Mouse (Mus musculus) heart, embryonic 14.5 days (tissue): ENCODE results near the gene Polr2e. TPM values are rescaled to one million over a fixed set of nuclear protein-coding genes. Genes with fewer than 3 reads are reported as not detected.
A peak's percentile ranks its signal among the peaks of the same experiment; 100 is the strongest.

Experiments used
- ATAC-seq: fragments of 200-750 bp; cut with Nextera tagmentation; 2 replicates; pipeline ENCODE4 v1.8.0; 2017; ENCODE audit warnings: low read depth, moderate TSS enrichment; ENCODE audit not compliant: insufficient number of reproducible peaks, insufficient read depth, low FRiP score
- H3K27ac ChIP-seq, 2 experiments: fragments of 200-500 bp in 1 of 2; fragments of 300-500 bp in 1 of 2; sonication (generic) in 1 of 2; replicated peaks in 1 of 2; 2 replicates each; pipeline ENCODE4 v1.5.1; 2012 to 2014; ENCODE audit warnings: low read depth in 2 of 2, low read length in 2 of 2, control low read depth in 1 of 2, mild to moderate bottlenecking in 1 of 2, mixed read lengths in 1 of 2; ENCODE audit not compliant: control insufficient read depth in 1 of 2, insufficient read depth in 1 of 2
- H3K27me3 ChIP-seq: fragments of 300-500 bp; sonication (generic); 2 replicates; pipeline ENCODE4 v1.6.1; 2014; ENCODE audit warnings: mild to moderate bottlenecking, low read length, control low read depth; ENCODE audit not compliant: control insufficient read depth, insufficient read depth
- H3K36me3 ChIP-seq: fragments of 300-500 bp; sonication (generic); 2 replicates; pipeline ENCODE4 v1.6.1; 2014; ENCODE audit warnings: mild to moderate bottlenecking, control low read depth, low read length, mixed read lengths; ENCODE audit not compliant: control insufficient read depth, insufficient read depth
- H3K4me1 ChIP-seq, 2 experiments: fragments of 200-500 bp in 1 of 2; fragments of 300-500 bp in 1 of 2; sonication (generic) in 1 of 2; 2 replicates each; pipeline ENCODE4 v1.6.1; 2012 to 2014; ENCODE audit warnings: low read length in 2 of 2, control low read depth in 1 of 2, mixed read lengths in 1 of 2; ENCODE audit not compliant: control insufficient read depth in 2 of 2, insufficient read depth in 2 of 2
- H3K4me2 ChIP-seq: fragments of 300-500 bp; sonication (generic); 2 replicates; pipeline ENCODE4 v1.6.1; 2014; ENCODE audit warnings: mild to moderate bottlenecking, low read length
- H3K4me3 ChIP-seq, 2 experiments: fragments of 200-500 bp in 1 of 2; fragments of 300-500 bp in 1 of 2; sonication (generic) in 1 of 2; 2 replicates each; pipeline ENCODE4 v1.5.1; 2012 to 2014; ENCODE audit warnings: low read length in 2 of 2, mild to moderate bottlenecking in 2 of 2, control low read depth in 1 of 2, low read depth in 1 of 2, moderate library complexity in 1 of 2; ENCODE audit not compliant: control insufficient read depth in 1 of 2, insufficient read depth in 1 of 2
- H3K9ac ChIP-seq: fragments of 300-500 bp; sonication (generic); 2 replicates; pipeline ENCODE4 v1.6.1; 2014; ENCODE audit warnings: mild to moderate bottlenecking, low read length
- H3K9me3 ChIP-seq: fragments of 300-500 bp; sonication (generic); 2 replicates; pipeline ENCODE4 v1.6.1; 2016; ENCODE audit warnings: low read length, control low read depth; ENCODE audit not compliant: control insufficient read depth
- WGBS: fragments of 180-500 bp; shearing (Covaris S2); extraction: QIAGEN DNeasy Blood & Tissue Kit; methylation state at CpG from one replicate; pipeline ENCODE4 v1.1.7; 2014; 5-methylcytosine and 5-hydroxymethylcytosine counted together
- polyA plus RNA-seq: library from polyadenylated mRNA; unstranded; fragments of >200 nt; fragmentation: Nextera tagmentation; extraction: Ambion mirVana; gene quantifications from 2 replicates; pipeline ENCODE4 v1.2.1, GENCODE M21; 2014

The Polr2e gene
- polyA plus RNA-seq, 1 experiment from 2014 or later = 162 TPM

- no peak overlapping the region for H3K4me3 ChIP-seq
- H3K27me3 ChIP-seq = no peaks in the 10 kb centered on the region
- ATAC-seq = no peak
- H3K9me3 ChIP-seq = no peaks in the 10 kb centered on the region
- no peak overlapping the region for H3K4me2 ChIP-seq
- no peak overlapping the region for H3K27ac ChIP-seq
- peaks cover 0 to under 1% of the 10 kb centered on the region in 2 experiments; a peak in 1 of 4 replicates for H3K4me1 ChIP-seq
- peaks cover 4% of the 10 kb centered on the region; the same call in 1 of the 2 replicates for H3K36me3 ChIP-seq
- no peak overlapping the region for H3K9ac ChIP-seq
- WGBS = 55% methylated on average over 4 of the region's 4 CpGs
Measured at GRCm38 (mm10) chr10:80025044-80025347, 14.6 kb downstream of the Polr2e start.

GRCm38 (mm10) chr10:80024229-80025043 is 15.2 kb downstream of the Polr2e start:
- 76% methylated on average over 15 of the region's 15 CpGs for WGBS
- ATAC-seq = no peak
- no peak overlapping the region for H3K4me3 ChIP-seq
- no peak overlapping the region for H3K27ac ChIP-seq
- H3K9me3 ChIP-seq = no peaks in the 10 kb centered on the region
- peaks cover 2 to 6% of the 10 kb centered on the region in 2 experiments; a peak in 3 of 4 replicates for H3K4me1 ChIP-seq
- H3K4me2 ChIP-seq = no peak overlapping the region
- no peak overlapping the region for H3K9ac ChIP-seq
- H3K27me3 ChIP-seq = no peaks in the 10 kb centered on the region
- peaks cover 4% of the 10 kb centered on the region; the same call in 1 of the 2 replicates for H3K36me3 ChIP-seq

- no peaks in the 10 kb centered on the region for H3K27me3 ChIP-seq
- no peak overlapping the region for H3K9ac ChIP-seq
- H3K4me3 ChIP-seq = no peak overlapping the region
- peaks cover 4% of the 10 kb centered on the region; the same call in 1 of the 2 replicates for H3K36me3 ChIP-seq
- no peaks in the 10 kb centered on the region for H3K9me3 ChIP-seq
- WGBS = 84% methylated on average over 5 of the region's 5 CpGs
- H3K27ac ChIP-seq = no peak overlapping the region
- peaks cover 9 to 12% of the 10 kb centered on the region in 2 experiments; a peak in 3 of 4 replicates for H3K4me1 ChIP-seq
- H3K4me2 ChIP-seq = no peak overlapping the region
- no peak for ATAC-seq
Measured at GRCm38 (mm10) chr10:80023758-80024157, 15.8 kb downstream of the Polr2e start.

GRCm38 (mm10) chr10:80022806-80023205 is 16.8 kb downstream of the Polr2e start:
- no peaks in the 10 kb centered on the region for H3K9me3 ChIP-seq
- H3K4me1 ChIP-seq = peaks cover 13 to 15% of the 10 kb centered on the region in 2 experiments; a peak in 3 of 4 replicates
- H3K27ac ChIP-seq = no peak overlapping the region
- ATAC-seq = no peak
- peaks cover 3% of the 10 kb centered on the region; the same call in 1 of the 2 replicates for H3K36me3 ChIP-seq
- H3K4me3 ChIP-seq = no peak overlapping the region
- no peak overlapping the region for H3K4me2 ChIP-seq
- no peaks in the 10 kb centered on the region for H3K27me3 ChIP-seq
- no peak overlapping the region for H3K9ac ChIP-seq
- 93% methylated on average over 8 of the region's 8 CpGs for WGBS

GRCm38 (mm10) chr10:80022164-80022563 is 17.4 kb downstream of the Polr2e start:
- ATAC-seq = no peak
- no peak overlapping the region for H3K4me3 ChIP-seq
- H3K36me3 ChIP-seq = no peaks in the 10 kb centered on the region; the same call in 1 of the 2 replicates
- WGBS = 85% methylated on average over 12 of the region's 12 CpGs
- no peaks in the 10 kb centered on the region for H3K9me3 ChIP-seq
- H3K27ac ChIP-seq = no peak overlapping the region
- no peak overlapping the region for H3K4me2 ChIP-seq
- no peak overlapping the region for H3K9ac ChIP-seq
- H3K4me1 ChIP-seq = peaks cover 13 to 15% of the 10 kb centered on the region in 2 experiments; a peak in 3 of 4 replicates
- H3K27me3 ChIP-seq = no peaks in the 10 kb centered on the region

DNA sequence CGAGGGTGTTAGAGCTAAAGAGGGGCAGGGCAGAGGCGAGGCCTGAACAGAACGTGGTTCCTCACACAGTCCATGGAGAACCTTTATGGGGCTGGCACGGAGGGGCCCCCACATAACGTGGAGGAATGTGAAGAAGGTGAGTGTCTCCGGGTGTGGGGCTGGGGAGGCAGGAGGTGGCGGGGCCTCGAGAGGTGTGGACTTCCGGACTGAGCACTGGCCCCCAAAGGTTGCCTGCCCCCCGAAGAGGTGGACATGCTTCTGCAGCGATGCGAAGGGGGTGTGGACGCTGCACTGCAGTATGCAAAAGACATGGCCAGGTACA is 18.3 kb downstream of the Polr2e start:
- no peak overlapping the region for H3K4me3 ChIP-seq
- WGBS = 91% methylated on average over 13 of the region's 13 CpGs
- H3K9me3 ChIP-seq = no peaks in the 10 kb centered on the region
- peaks cover 13 to 15% of the 10 kb centered on the region in 2 experiments; a peak in 3 of 4 replicates for H3K4me1 ChIP-seq
- H3K4me2 ChIP-seq = no peak overlapping the region
- ATAC-seq = no peak
- H3K9ac ChIP-seq = no peak overlapping the region
- H3K36me3 ChIP-seq = no peaks in the 10 kb centered on the region
- H3K27ac ChIP-seq = no peak overlapping the region
- H3K27me3 ChIP-seq = no peaks in the 10 kb centered on the region

GRCm38 (mm10) chr10:80020603-80021319 is 18.8 kb downstream of the Polr2e start:
- Histone ChIP-seq H3K36me3 (no peaks in the 10 kb centered on the region), H3K9ac (no peak overlapping the region), H3K27me3 (0 out of 2 replicates have a peak, but pooled peaks cover under 1% of the 10 kb centered on the region), H3K4me3 (no peak overlapping the region), H3K4me2 (peak overlapping the region; percentile 56; the same call in 1 of the 2 replicates), H3K4me1 (peaks cover 13 to 15% of the 10 kb centered on the region in 2 experiments; a peak in 3 of 4 replicates), H3K9me3 (no peaks in the 10 kb centered on the region), H3K27ac (no peak overlapping the region)
- no peak for ATAC-seq
- WGBS = 77% methylated on average over 18 of the region's 18 CpGs
